Mouse (Mus musculus) testis, postnatal 10 days (tissue): ENCODE data around the gene Cdyl.

ENCODE experiments used
- DNase-seq: peaks from one replicate; pipeline ENCODE4 v3.0.0; 2021; ENCODE audit warnings: low spot score

Cdyl gene

DNA sequence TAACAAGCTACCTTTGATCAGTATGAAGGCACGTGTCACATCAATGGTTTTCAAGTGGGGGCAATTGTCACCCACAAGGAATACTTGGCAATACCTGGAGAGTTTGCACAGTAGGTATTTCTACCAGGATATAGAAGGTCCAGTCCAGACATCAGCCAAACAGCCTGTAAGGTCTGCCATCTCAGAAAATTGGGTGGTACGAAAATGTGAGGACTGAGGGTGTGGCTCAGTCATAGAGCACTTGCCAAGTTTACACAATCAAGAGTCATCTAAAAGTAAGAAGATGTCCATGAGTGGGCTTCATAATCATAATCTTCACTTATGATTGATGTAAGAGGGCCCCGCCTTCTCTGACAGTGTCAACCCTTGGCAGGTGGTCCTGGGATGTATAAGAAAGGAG is 29.9 kb downstream of the Cdyl start:
- no peak for DNase-seq

DNA sequence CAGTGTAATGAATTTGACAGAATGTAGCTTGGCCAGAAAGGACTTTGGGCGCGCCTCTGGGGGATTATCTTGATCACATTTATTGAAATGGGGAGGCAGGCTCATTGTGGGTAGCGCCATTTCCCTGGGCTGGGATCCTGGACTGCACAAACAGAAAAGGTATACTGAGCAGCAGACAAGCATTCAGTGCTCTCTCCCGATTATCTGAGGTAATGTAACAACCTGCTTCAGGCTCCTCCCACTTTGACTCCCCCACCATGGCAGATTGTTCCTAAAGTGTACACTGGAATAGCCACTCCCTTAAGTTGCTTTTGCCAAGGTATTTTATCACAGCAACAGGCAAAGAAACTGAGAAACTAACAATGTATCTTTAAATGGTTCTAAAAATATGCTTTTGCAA is 58.0 kb downstream of the Cdyl start:
- peak; percentile 56 for DNase-seq

DNA sequence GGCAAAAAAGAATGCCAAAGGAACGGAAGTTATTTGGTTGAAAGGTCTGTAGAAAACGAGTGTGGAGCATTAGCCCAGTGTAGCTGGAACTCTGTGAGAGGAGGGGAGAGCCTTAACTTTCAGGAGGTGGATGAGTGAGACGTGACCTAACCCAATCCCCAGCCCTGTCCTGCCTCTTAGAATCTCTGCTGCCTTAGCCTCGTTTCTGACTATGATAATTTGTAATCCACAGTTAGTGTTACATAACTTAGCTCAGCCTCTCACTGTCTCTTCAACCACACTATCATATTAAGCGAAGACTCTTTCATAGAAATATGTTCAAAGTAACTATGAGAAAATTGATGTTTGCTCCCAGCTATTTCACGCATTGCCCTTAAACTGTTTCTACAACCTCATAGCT is 59.9 kb downstream of the Cdyl start:
- no peak for DNase-seq

DNA sequence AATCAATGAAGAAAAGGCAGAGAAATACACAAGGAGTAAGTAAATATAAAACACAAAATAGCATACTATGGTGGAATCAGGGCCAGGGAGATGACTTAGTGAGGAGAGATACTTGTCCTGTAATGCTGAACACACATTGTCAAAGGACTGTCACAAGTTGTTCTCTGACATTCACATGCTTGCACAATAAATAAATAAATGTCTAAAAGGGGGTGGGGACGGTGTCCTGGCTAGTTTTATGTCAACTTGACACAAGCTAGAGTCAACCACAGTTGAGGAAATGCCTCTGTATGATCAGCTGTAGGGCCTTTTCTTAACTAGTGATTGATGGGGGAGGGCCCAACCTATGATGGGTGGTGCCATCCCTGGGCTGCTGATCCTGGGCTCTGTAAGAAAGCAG is 63.4 kb downstream of the Cdyl start:
- DNase-seq = no peak

DNA sequence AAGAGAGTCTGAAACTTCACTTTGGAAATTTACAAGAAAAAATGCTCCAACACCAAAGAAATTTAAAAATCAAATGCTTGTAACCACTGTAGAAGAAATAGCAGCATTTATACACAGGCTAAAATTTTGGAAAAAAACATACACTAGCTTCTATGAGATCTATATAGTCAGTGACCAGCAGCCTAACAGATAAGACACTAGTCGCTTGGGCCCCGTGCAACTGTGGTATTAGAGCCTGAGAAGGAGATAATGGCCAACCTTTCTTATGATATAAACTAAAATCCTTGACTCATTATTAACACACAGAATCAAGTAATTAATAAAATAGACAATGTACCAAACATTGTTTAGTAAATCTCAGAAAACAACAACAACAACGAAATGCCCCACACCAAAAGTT is 66.4 kb downstream of the Cdyl start:
- DNase-seq = no peak

DNA sequence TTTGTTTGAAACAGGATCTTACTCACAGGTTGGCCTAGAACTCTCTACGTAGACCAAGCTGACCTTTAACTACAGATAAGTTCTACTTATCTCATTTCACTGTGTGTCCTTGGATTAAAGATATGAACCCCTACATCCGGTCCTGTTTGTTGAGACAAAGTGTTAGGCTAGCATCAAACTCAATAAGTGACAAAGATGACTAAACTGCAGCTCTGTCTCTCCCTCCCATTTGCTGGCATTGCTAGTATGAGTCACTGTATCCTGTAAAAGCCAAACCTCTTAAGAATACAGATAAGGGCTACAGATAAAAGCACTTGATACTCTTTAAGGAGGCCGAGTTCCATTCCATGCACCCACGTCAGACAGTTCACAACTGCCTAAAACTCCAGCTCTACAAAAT is 72.5 kb downstream of the Cdyl start:
- DNase-seq = no peak

DNA sequence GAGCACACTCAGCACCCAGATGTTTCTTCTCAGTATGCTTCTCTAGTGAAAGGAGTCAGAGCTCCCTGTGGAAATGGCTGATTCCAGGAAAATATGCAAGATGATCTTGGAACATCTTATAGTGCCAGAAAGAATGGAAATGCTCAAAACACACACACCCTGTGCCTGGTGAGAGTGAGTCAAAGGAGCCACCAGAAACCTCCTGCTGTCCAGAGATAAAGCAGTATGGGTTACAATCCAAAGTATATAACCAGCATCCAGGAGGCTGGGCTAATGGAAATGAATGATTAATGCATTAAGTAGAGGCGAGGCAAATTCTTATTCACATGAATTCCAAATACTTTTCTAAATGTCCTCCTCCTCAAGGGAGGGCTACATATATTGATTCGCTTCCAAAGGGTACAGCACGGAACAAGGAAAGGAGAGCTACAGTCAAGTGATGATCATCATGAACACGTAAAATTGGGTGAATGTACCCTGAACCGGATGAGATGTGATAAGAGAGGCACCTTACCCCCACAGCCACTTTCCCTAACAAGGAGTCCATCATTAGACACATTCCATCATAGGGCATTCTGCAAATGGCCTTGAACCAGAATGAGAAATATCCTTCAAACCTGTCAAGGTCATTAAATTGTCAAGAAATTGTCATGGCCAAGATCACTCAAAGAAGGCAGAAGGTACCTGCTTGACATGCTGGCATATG is 73.4 kb downstream of the Cdyl start:
- DNase-seq = no peak

DNA sequence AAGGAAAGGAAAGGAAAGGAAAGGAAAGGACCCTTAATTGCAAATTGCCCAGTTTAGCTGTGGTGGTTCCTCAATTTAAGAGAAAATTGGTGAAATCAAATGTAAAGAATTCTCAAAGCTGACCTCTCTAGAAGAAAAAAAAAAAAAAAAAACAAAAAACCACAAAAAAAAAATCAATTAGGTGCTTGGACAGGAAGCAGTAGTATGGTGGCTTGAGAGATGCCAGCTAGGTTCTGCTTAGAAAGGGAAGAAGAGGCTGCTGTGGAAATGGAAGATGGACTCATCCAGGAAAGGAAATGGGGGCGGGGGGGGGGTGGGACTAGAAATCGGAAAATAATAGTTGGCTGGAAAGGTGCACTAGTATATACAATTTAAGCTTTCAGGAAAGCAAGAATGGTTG is 77.9 kb downstream of the Cdyl start:
- DNase-seq = no peak

DNA sequence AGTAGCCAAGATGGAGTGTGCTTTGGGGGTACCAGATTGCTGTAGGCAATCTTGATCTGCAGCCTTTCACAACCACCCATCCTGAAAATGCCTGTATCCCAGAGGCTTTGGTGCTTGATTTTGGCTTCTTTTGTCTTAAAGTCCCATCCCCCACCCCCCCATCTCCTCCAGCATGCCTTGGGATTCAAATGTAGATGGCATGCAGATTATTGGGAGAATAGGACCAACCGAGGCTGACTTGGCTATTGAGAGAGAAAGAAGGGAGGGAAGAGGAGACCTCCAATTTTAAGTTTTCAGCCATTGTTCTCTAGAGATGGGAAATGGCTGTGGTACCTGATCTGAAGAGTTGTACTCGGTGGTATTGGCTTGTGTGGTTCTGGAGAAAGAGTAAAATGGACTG is 78.6 kb downstream of the Cdyl start:
- no peak for DNase-seq

DNA sequence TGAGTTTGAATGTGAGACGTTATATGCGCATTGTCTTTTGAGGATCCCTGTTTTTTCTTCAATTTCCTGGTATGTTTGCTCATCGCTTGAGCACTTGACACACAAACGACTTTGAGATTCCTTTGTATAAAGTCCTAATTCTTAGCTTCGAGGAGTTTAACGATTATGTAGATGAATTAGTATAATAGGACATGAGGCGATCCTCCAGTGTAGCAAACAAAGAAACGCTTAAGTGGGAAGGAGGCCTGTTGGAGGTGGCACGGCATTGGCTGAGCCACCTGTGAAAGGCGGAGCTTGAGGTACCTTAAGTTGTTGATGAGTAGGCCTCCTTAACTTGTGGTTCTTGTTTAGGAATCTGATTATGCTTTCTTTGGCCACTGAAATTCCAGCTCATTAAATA is 79.8 kb downstream of the Cdyl start:
- DNase-seq = no peak

DNA sequence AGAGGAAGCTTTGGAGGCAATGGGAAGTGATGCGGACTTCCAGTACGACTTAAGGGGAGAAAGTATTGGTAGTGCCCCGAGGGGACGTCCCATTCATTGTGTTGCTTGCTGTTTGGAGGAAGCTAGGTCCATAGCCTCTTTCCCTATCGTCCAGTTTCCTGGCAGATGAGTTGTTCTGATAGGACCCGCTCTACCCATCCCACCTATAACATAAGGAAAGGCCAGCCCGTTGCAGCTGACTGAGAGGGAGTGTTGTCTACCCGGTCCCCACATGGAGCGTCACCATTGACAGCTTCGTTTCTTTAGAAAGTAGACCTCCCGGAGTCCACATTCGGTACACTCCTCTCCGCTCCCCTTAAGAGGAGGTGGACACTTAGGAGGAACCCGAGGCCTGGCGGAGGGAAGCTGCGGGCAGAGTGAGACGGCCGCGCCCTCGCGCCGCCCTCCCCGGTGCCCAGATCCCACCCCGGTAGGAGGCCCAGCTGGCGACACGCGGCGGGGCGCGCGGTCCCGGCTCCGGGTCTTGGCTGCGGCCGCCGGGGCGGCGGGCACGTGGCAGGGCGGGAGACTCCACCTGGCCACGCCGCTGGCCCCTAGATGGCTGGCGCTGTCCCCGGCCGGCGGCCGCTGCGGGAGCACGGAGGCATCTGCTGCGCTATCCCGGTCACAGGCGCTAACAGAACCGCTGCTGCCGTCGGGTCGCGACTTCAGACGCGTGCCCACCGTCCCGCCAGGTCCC is 80.8 kb downstream of the Cdyl start:
- DNase-seq = peak; percentile 85

DNA sequence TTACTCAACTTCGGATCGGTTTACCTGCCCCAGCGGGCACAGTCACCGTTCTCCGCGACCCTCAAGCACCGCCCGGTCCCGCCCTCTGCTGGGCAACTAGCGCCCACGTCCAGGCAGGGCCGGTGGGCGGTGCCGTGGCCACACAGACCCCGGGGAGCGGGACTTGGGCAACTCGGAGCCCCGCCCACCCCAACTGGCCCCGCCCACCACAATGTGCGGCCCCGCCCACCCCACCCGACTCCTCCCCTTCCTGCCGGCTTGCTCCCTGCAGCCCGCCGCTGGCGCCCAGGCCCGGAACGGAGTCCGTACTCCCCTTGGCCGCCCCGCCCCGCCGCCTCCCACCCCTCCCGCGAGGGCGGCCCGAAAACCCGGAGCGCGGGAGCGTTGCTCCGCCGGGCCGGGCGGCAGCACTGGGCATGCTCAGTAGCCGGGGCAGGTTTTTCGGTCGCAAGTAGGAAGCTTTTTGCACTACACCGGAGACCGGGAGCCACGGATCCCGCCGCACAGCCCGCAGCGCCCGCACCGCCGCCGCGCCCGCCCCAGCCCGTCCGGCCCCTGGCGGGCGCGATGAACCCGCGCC is 81.5 kb downstream of the Cdyl start:
- peak; percentile 96 for DNase-seq

DNA sequence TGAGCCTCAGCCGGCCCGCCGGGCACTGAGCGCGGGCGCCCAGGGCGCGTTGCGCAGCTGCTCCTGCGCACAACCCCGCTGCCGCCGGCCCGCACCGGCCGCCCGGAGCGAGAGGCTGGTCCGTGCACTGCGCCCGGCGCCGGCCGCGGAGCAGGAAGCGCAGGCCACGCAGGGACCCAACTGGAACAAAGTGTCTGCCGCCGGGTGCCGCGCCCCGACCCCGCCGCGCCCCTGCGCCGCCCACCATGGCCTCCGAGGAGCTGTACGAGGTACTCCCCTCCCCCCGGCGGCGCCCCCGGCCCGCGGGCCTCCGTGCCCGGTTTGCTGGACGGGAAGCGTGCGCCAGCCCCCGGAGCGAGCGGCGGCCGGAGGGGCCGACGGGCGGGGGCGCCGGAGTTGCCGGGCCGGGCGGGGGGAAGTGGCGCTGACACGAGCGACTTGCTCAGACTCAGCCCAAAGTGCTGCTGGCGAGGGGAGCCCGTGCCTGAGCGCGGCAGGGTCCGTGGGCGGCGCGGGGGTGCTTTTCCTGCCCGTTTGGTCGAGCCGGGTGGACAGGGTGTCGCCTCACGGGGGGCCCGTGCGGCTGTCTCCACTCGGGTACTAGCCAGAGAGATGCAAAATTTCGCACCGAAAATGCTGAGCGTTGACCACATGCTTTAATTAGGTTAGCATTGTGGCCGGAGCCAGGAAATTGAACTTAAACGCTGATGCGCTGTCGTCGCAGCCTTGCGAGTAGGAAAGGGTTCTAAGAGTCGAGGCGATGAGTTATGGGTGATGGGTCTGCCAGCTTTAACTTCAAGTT is 82.2 kb downstream of the Cdyl start:
- DNase-seq = peak; percentile 82

DNA sequence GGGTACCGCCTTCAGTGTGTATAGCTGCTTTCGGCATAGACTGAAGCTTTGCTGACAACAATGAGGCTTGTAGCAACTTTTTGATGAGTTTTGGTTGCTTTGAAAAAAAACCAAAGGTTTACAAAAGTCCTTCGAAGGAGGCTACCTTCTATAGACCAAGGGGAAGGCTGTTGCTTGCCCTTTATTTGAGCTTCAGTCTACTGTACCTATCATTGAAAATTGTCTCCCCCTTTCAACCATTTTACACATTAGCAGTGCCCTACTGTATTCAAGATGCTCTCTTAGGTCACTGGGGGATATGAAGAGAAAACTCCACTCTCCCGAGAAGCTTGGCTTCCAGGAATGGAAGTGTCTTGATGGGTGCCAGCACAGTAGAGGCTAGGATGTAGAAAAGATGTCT is 83.1 kb downstream of the Cdyl start:
- DNase-seq = no peak

DNA sequence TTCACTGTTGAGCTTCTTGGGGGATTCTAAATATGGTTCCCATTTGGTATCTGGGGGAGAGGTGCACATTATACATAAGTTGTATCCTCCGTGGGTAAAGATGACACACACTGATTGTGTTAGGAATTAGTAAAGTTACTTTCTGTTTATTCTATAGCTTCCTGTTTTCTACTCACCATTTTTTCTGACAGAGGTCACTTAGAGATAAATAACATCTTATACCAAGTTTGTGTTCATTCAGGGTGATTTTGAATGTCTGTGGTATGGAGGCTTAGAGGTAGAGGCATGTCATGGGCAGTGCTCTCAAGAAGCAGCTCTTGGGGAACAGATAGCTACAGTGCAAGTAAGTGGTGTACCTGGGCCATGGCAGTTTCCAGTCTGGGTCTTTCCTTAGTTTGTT is 83.6 kb downstream of the Cdyl start:
- DNase-seq = no peak

DNA sequence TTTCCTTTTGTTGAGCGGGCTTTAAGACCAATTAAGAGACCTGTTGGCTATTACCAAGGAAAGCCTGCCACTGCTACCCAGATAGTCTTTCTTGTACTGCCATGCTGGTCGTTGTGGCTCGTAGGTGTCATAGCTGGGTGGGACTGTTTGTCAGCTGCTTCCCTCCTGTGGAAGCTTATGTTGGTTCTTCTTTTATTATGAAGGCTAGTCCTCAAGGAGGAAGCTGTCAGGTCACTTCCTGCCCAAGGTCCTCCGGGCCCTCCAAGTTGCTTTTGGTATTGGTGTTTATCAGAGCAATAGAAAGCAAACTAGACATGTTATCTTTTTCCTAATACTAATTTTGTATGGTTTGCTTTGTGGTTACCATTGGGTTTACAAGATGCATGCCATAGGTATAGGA is 89.6 kb downstream of the Cdyl start:
- DNase-seq = no peak

DNA sequence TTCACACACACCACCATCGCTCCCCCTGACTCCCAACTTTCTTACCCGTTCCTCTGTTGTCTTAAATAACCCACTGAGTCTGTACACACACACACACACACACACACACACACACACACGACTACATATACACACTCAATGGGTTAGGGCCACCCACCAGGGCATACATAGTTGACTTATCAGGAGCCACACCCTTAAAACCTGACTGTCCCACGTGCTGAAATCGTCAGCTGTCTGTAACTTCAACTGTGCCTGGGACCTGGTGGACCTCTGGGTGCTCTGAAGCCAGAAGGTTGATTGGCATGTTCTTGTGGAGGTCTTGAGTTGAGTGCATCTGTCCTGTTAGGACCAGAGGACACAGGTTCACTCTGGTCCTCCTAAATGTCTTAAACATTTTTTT is 90.0 kb downstream of the Cdyl start:
- no peak for DNase-seq

DNA sequence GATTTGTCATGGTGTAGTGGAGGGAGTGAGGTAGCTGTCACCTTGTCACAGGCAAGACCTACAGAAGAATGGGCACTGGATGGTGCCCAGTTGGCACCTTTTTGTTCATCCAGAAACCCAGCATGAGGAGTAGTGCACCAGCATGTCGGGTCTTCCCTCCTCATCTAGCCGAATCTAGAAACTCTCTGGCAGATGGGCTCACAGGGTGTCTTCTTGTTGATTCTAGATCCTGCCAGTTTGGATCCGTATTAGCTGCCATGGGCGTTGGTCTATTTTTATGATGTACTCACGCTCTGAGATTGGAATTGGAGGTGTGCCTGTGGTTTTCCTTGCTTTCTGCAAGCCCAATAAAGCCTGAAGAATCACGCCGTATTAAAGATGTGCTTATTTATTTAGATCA is 92.4 kb downstream of the Cdyl start:
- DNase-seq = no peak

DNA sequence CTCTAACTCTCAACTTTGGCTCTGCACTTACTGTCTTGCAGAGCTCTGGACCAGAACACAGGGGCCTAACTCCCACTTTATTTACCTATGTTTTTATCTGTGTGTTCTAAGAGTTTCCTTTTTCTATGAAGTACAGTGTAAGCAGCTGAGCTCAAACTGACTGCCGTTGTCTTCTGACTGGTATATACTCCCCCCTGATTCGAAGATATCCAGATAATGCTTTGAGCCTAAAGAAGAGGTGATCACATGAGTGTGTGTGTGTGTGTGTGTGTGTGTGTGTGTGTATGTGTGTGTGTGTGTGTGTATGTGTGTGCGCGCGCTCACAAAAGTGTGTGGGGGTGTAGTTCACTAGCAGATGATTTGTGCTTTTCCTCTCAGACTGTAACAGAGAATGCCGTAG is 95.4 kb downstream of the Cdyl start:
- DNase-seq = no peak

DNA sequence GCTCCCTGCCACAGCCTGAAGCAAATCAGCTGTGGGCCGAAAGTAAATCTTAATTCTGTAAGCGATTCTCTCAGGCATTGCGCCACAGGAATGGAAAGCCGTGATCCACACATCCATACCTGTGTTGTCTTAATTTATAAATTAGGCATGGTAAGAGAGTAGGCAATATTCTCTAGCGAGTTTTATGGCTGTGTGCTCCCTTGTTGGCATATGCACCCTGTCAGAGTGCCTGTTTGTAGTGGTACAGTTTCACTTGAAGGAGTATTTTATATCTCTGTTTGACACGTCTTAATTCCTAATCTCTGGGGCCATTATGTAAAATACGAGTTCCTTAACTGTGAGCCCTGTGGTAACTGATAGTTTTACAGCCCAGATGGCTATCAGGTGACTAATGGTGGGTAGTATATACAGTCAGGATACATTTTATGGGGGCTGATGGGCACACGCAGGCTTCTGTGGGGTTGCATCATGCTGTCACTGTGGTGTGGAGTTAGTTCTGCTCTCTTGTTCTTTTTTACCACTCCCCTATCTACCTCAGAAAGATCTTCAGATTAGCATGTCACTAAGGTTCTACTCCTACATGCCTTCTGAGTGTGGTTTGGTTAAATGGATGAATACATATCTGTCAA is 96.1 kb downstream of the Cdyl start:
- DNase-seq = no peak

DNA sequence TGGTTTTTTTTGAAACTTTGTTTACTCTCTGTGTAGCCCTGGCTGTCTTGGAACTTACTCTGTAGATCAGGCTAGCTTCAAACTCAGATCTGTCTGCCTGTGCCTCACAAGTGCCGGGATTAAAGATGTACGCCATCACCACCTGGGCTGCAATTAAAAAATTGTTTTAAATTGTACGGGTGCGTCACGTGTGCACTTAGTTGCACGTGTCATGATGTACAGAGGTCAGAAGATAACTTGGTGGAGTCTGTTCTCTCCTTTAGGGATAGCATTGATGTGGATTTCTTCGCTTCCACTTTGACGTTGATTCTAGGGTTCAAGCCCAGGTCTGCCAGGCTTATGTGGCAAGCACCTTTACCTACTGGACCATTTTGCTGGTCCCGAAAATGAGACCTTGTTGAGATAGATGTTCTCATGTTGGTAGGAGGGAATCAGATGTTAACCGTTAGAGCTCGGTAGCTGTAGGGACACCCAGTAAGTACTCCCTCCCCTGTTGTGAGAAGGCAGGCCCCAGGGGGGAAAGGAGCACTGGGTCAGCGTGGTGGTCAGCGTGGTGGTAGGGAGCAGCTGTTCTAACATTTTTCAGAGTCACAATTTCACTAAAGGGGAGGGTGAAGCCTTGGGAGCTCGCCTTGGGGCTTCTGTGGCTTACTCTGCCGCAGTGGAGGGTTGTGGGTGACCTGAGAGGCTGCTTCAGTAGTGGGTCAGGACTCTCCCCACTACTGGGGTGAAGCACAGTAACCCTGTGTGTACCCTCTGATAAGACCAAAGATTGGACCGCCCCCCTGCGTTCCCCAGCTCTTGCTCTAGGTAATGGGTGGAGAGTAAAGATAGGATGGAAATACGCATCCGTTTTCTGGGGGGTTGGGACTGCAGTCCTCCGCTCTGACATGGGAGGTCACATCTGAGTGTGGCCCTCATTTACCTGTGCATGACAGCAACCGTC is 97.0 kb downstream of the Cdyl start:
- no peak for DNase-seq
